Mouse (Mus musculus) lung, postnatal 0 days (tissue): Measurements from ENCODE around the gene Alkbh6.
A peak's percentile ranks its signal among the peaks of the same experiment; 100 is the strongest.

Experiments
- CTCF ChIP-seq: IDR thresholded peaks from 2 replicates; pipeline ENCODE4 v1.5.1; 2016; ENCODE audit warnings: antibody characterized with exemption, mild to moderate bottlenecking
- EP300 ChIP-seq: IDR thresholded peaks from 2 replicates; pipeline ENCODE4 v1.6.1; 2016; ENCODE audit warnings: antibody characterized with exemption, mild to moderate bottlenecking, control low read depth

DNA sequence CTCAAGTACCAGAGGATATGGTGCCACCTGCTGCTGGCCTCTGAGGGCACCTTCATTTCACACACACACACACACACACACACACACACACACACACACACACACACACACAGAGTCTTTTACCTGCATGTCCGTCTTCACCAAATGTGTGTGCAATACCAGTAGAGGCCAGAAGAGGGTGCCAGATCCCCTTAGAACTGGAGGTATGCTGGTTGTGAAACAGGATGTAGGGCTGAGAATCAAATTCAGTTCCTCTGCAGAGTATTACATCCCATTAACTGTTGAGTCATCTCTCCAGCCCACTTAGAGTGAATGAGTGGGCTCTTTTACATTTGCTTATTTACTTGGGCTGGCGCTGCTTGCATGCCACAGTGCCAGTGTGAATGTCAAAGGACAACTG, 16.8 kb downstream of the Alkbh6 start:
- TF ChIP-seq CTCF (peak; percentile 76), EP300 (no peak)
